Mouse (Mus musculus): ENCODE results near the gene Pef1. TPM values are rescaled to one million over a fixed set of nuclear protein-coding genes. Genes with fewer than 3 reads are reported as not detected.

Gene Pef1
- 64.6 and 64.7 TPM in 2 replicates for polyA plus RNA-seq (2016; fragmentation: Nextera tagmentation; extraction: Ambion mirVana)

GRCm38 (mm10) chr4:130102111-130102651, at the start of gene Pef1:
TSS of gene Pef1 (plus strand) at chr4:130102558.
- H3K9ac ChIP-seq (replicated peaks) = no peak within 1 kb of the TSS
- 11% methylated on average over 6 of the region's 6 CpGs for WGBS
- H3K4me1 ChIP-seq (replicated peaks) = peaks cover 9% of the 10 kb centered on the region; the same call in 1 of the 2 replicates
- no peak within 1 kb of the TSS for H3K27ac ChIP-seq
- no peak within 1 kb of the TSS for H3K4me2 ChIP-seq
- ATAC-seq (ENCODE audit: insufficient number of reproducible peaks, insufficient read depth, low FRiP score, low TSS enrichment, low read depth) = no peak
- no peak within 1 kb of the TSS for H3K4me3 ChIP-seq (replicated peaks)
- H3K27me3 ChIP-seq = peaks cover 26% of the 10 kb centered on the region
- no peaks in the 10 kb centered on the region for H3K36me3 ChIP-seq
- H3K9me3 ChIP-seq = no peaks in the 10 kb centered on the region

GRCm38 (mm10) chr4:130053111-130053510, 49.2 kb upstream of the Pef1 start:
- 0 out of 2 replicates have a peak, but pooled peaks cover 8% of the 10 kb centered on the region for H3K36me3 ChIP-seq
- no peak overlapping the region for H3K27ac ChIP-seq
- no peaks in the 10 kb centered on the region for H3K27me3 ChIP-seq
- WGBS = 96% methylated on average over 9 of the region's 9 CpGs
- no peaks in the 10 kb centered on the region for H3K9me3 ChIP-seq
- no peak overlapping the region for H3K4me2 ChIP-seq
- no peak overlapping the region for H3K4me3 ChIP-seq (replicated peaks)
- peaks cover 48% of the 10 kb centered on the region for H3K4me1 ChIP-seq (replicated peaks)
- no peak for ATAC-seq (ENCODE audit: insufficient number of reproducible peaks, insufficient read depth, low FRiP score, low TSS enrichment, low read depth)
- no peak overlapping the region for H3K9ac ChIP-seq (replicated peaks)

- Histone ChIP-seq H3K4me3 (replicated peaks) (no peak overlapping the region), H3K36me3 (peaks cover 20% of the 10 kb centered on the region), H3K9me3 (no peaks in the 10 kb centered on the region), H3K4me2 (no peak overlapping the region), H3K9ac (replicated peaks) (no peak overlapping the region), H3K4me1 (replicated peaks) (peaks cover 32% of the 10 kb centered on the region), H3K27me3 (no peaks in the 10 kb centered on the region), H3K27ac (peak overlapping the region; percentile 84; the same call in 1 of the 2 replicates)
- WGBS = 58% methylated on average over 1 of the region's 1 CpGs
- no peak for ATAC-seq (ENCODE audit: insufficient number of reproducible peaks, insufficient read depth, low FRiP score, low TSS enrichment, low read depth)
Observed at GRCm38 (mm10) chr4:130054727-130055126, 47.6 kb upstream of the Pef1 start.

GRCm38 (mm10) chr4:130055160-130056010, 47.0 kb upstream of the Pef1 start:
- WGBS = 80% methylated on average over 14 of the region's 14 CpGs
- H3K9me3 ChIP-seq = no peaks in the 10 kb centered on the region
- peaks cover 25% of the 10 kb centered on the region for H3K4me1 ChIP-seq (replicated peaks)
- peak overlapping the region; percentile 84 for H3K27ac ChIP-seq
- no peaks in the 10 kb centered on the region for H3K27me3 ChIP-seq
- no peak overlapping the region for H3K4me2 ChIP-seq
- no peak overlapping the region for H3K9ac ChIP-seq (replicated peaks)
- H3K36me3 ChIP-seq = peaks cover 24% of the 10 kb centered on the region
- H3K4me3 ChIP-seq (replicated peaks) = no peak overlapping the region
- no peak for ATAC-seq (ENCODE audit: insufficient number of reproducible peaks, insufficient read depth, low FRiP score, low TSS enrichment, low read depth)

- H3K9me3 ChIP-seq = no peaks in the 10 kb centered on the region
- H3K4me3 ChIP-seq (replicated peaks) = no peak overlapping the region
- H3K9ac ChIP-seq (replicated peaks) = no peak overlapping the region
- peaks cover 21% of the 10 kb centered on the region for H3K4me1 ChIP-seq (replicated peaks)
- H3K4me2 ChIP-seq = no peak overlapping the region
- 63% methylated on average over 3 of the region's 3 CpGs for WGBS
- ATAC-seq (ENCODE audit: insufficient number of reproducible peaks, insufficient read depth, low FRiP score, low TSS enrichment, low read depth) = no peak
- peak overlapping the region; percentile 84 for H3K27ac ChIP-seq
- H3K36me3 ChIP-seq = peaks cover 24% of the 10 kb centered on the region
- H3K27me3 ChIP-seq = no peaks in the 10 kb centered on the region
Observed at GRCm38 (mm10) chr4:130056011-130056322, 46.4 kb upstream of the Pef1 start.

- H3K4me3 ChIP-seq (replicated peaks) = no peak overlapping the region
- H3K9ac ChIP-seq (replicated peaks) = no peak overlapping the region
- WGBS = 57% methylated on average over 3 of the region's 3 CpGs
- H3K27ac ChIP-seq = peak overlapping the region; percentile 84
- no peak overlapping the region for H3K4me2 ChIP-seq
- peaks cover 21% of the 10 kb centered on the region for H3K4me1 ChIP-seq (replicated peaks)
- ATAC-seq (ENCODE audit: insufficient number of reproducible peaks, insufficient read depth, low FRiP score, low TSS enrichment, low read depth) = no peak
- H3K36me3 ChIP-seq = peaks cover 25% of the 10 kb centered on the region
- no peaks in the 10 kb centered on the region for H3K27me3 ChIP-seq
- no peaks in the 10 kb centered on the region for H3K9me3 ChIP-seq
Observed at GRCm38 (mm10) chr4:130056471-130056870, 45.9 kb upstream of the Pef1 start.

GRCm38 (mm10) chr4:130060937-130061336, 41.4 kb upstream of the Pef1 start:
- ATAC-seq (ENCODE audit: insufficient number of reproducible peaks, insufficient read depth, low FRiP score, low TSS enrichment, low read depth) = no peak
- Histone ChIP-seq H3K4me2 (no peak overlapping the region), H3K9ac (replicated peaks) (no peak overlapping the region), H3K36me3 (peaks cover 23% of the 10 kb centered on the region), H3K27ac (no peak overlapping the region), H3K4me3 (replicated peaks) (no peak overlapping the region), H3K9me3 (no peaks in the 10 kb centered on the region), H3K4me1 (replicated peaks) (peaks cover 16% of the 10 kb centered on the region), H3K27me3 (no peaks in the 10 kb centered on the region; the same call in 1 of the 2 replicates)

GRCm38 (mm10) chr4:130063191-130063590, 39.2 kb upstream of the Pef1 start:
- no peak overlapping the region for H3K9ac ChIP-seq (replicated peaks)
- no peak overlapping the region for H3K4me2 ChIP-seq
- H3K36me3 ChIP-seq = peaks cover 23% of the 10 kb centered on the region
- H3K9me3 ChIP-seq = no peaks in the 10 kb centered on the region
- H3K4me1 ChIP-seq (replicated peaks) = peaks cover 12% of the 10 kb centered on the region; the same call in 1 of the 2 replicates
- H3K4me3 ChIP-seq (replicated peaks) = no peak overlapping the region
- no peak for ATAC-seq (ENCODE audit: insufficient number of reproducible peaks, insufficient read depth, low FRiP score, low TSS enrichment, low read depth)
- 47% methylated on average over 7 of the region's 7 CpGs for WGBS
- H3K27ac ChIP-seq = no peak overlapping the region
- peaks cover 3% of the 10 kb centered on the region; the same call in 1 of the 2 replicates for H3K27me3 ChIP-seq

- Histone ChIP-seq H3K4me2 (no peak overlapping the region), H3K4me3 (replicated peaks) (no peak overlapping the region), H3K4me1 (replicated peaks) (peaks cover 12% of the 10 kb centered on the region; the same call in 1 of the 2 replicates), H3K27ac (no peak overlapping the region), H3K36me3 (peaks cover 7% of the 10 kb centered on the region; the same call in 1 of the 2 replicates), H3K9ac (replicated peaks) (no peak overlapping the region), H3K9me3 (no peaks in the 10 kb centered on the region), H3K27me3 (peaks cover 3% of the 10 kb centered on the region; the same call in 1 of the 2 replicates)
- WGBS = 8% methylated on average over 8 of the region's 8 CpGs
- no peak for ATAC-seq (ENCODE audit: insufficient number of reproducible peaks, insufficient read depth, low FRiP score, low TSS enrichment, low read depth)
Observed at GRCm38 (mm10) chr4:130066816-130067215, 35.5 kb upstream of the Pef1 start.

GRCm38 (mm10) chr4:130070523-130070922, 31.8 kb upstream of the Pef1 start:
- Histone ChIP-seq H3K4me3 (replicated peaks) (no peak overlapping the region), H3K4me2 (no peak overlapping the region), H3K36me3 (peaks cover 4% of the 10 kb centered on the region; the same call in 1 of the 2 replicates), H3K9ac (replicated peaks) (no peak overlapping the region), H3K27me3 (peaks cover 9% of the 10 kb centered on the region), H3K27ac (no peak overlapping the region), H3K4me1 (replicated peaks) (peaks cover 8% of the 10 kb centered on the region; the same call in 1 of the 2 replicates), H3K9me3 (no peaks in the 10 kb centered on the region)
- ATAC-seq (ENCODE audit: insufficient number of reproducible peaks, insufficient read depth, low FRiP score, low TSS enrichment, low read depth) = no peak
- WGBS = 69% methylated on average over 3 of the region's 3 CpGs

- peaks cover 3% of the 10 kb centered on the region; the same call in 1 of the 2 replicates for H3K4me1 ChIP-seq (replicated peaks)
- no peak for ATAC-seq (ENCODE audit: insufficient number of reproducible peaks, insufficient read depth, low FRiP score, low TSS enrichment, low read depth)
- no peak overlapping the region for H3K4me3 ChIP-seq (replicated peaks)
- H3K27ac ChIP-seq = no peak overlapping the region
- peaks cover 4% of the 10 kb centered on the region; the same call in 1 of the 2 replicates for H3K36me3 ChIP-seq
- H3K9me3 ChIP-seq = no peaks in the 10 kb centered on the region
- 89% methylated on average over 2 of the region's 2 CpGs for WGBS
- peaks cover 18% of the 10 kb centered on the region for H3K27me3 ChIP-seq
- H3K4me2 ChIP-seq = no peak overlapping the region
- H3K9ac ChIP-seq (replicated peaks) = no peak overlapping the region
Observed at GRCm38 (mm10) chr4:130071758-130072157, 30.6 kb upstream of the Pef1 start.
